Mouse (Mus musculus): ENCODE data around the gene Mtr.
A peak's percentile ranks its signal among the peaks of the same experiment; 100 is the strongest.

Gene Mtr

DNA sequence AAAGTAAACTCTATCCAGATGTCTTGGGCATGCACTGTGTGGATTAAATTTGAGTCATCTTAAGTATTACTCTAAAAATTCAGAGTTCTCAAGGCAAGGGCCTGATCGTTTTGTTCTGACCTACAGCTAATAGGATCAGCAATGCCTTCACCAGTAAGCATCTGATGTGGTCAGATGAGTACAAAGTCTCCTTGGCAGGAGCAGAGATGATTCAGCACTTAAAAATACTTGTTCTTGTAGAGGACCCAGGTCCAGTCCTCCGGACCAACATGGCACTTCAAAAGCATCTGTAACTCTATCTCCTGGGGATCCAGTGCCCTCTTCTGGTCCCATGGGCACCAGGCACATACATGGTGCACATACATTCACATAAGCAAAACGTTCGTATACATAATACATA is 25.8 kb downstream of the Mtr start:
- DNase-seq: peak; percentile 79

GRCm38 (mm10) chr13:12228248-12228647 is 29.7 kb downstream of the Mtr start:
- DNase-seq: peak; percentile 67

DNA sequence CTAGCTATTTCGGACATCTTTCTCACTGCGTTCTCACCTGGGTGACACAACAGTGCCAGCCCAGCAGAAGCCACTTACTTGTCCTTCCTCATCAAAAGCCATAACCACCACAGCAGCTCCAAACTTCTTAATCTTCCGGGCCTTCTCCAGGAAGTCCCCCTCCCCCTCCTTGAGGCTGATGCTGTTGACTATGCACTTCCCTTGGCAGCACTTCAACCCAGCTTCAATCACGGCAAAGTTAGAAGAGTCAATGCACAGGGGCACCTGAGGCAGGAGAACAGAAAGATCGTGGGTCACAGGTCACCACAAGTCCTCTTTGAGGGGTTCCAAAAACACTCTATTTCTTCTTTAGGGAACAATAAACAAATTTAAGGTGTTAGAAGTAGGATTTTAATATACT is 30.3 kb downstream of the Mtr start:
- DNase-seq: peak; percentile 34

DNA sequence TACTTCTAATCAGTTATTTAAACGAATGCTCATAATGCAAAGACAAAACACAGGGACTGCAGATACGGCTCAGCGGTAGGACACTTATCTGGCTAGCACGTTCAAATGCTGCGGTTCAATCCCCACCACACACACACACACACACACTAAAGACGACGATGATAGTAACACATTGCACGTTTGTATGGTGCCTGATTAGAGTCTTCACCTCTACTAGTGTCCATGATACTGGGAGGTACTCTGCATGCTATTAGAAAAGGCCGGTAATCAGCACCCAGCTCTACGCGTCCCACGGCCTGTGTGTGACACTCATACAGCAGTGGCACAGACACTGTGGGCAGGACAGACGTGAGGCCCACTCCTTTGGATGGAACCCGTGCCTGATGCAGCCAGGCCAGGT is 39.3 kb downstream of the Mtr start:
- no peak for DNase-seq

DNA sequence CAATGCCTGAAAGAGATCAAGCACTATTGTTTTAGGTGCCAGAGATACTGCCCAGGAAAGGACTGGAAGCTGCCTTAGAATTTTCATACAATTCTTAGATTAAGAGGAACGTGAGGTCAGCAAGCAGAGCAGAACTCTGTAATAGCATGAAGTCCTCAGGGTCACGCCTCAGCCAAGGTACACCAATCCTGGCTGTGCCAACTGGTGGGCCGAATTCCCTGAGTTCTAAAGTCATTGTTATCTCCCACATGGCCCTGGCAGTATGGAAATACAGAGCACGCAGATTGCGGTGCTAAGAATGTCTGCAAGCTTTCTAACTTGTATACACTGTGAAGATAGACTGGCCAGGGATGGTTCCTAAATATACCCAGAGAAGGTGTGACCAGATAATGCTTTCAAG is 43.0 kb downstream of the Mtr start:
- DNase-seq: no peak

GRCm38 (mm10) chr13:12211058-12211457 is 46.9 kb downstream of the Mtr start:
- no peak for DNase-seq

GRCm38 (mm10) chr13:12210023-12210762 is 47.7 kb downstream of the Mtr start:
- DNase-seq: peak; percentile 64

- peak; percentile 17 for DNase-seq
Observed at GRCm38 (mm10) chr13:12200372-12200771, 57.5 kb downstream of the Mtr start.

DNA sequence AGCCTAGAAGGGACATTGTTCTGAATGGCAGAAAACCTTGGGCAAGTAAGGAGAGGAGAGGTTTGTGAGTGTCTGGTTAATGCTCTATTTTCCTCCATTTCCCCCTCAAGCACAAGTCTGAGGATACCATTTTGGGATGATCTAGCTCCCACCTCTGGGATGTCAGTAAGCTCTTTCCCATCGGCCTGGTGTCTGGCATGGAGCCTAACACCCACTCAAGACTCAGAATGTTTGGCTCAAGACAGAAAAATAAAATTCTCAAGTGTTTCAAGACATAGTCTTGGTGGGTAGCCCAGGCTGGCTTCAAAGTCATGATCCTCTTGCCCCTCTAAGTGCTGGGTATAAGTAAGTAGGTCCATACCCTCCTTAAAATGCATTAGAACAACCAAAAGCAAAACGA is 59.4 kb downstream of the Mtr start:
- no peak for DNase-seq

DNA sequence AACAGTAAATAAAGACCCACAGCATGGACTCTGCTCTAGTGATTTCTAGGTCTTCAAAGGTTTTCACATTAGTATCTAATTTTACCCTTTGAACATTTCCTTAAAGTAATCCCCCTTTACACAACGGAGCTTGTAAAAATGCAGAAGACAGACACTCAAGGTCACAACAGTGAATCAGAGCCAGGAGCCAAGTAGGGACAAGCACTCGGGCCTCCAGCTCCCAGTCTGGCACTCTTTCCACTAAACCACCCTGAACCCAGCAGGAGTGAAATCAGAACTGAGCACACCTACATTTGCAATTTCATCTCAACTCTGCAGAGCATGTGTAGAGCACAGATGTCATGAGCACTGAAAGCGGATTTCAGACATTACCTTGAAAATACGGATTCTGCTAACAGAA is 61.1 kb downstream of the Mtr start:
- DNase-seq: no peak

DNA sequence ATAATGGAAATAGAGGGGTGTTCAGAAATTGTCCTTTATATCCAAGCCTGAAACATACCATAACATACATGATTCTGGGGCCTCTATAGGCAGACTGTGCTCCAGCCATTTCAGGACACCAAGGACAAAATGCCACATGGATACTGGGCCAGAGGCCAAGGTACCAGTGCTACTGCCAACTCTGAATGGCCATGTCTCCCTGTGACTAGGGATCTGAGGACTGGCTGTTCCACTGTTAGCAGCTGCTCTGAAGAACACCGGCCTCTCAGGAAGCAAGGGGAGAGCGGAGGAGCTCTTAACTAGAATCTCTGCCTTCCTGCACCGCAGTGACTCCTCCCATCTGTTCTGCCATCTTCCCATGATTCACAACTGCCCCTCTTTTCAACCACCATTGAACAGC is 61.9 kb downstream of the Mtr start:
- peak; percentile 12 for DNase-seq

DNA sequence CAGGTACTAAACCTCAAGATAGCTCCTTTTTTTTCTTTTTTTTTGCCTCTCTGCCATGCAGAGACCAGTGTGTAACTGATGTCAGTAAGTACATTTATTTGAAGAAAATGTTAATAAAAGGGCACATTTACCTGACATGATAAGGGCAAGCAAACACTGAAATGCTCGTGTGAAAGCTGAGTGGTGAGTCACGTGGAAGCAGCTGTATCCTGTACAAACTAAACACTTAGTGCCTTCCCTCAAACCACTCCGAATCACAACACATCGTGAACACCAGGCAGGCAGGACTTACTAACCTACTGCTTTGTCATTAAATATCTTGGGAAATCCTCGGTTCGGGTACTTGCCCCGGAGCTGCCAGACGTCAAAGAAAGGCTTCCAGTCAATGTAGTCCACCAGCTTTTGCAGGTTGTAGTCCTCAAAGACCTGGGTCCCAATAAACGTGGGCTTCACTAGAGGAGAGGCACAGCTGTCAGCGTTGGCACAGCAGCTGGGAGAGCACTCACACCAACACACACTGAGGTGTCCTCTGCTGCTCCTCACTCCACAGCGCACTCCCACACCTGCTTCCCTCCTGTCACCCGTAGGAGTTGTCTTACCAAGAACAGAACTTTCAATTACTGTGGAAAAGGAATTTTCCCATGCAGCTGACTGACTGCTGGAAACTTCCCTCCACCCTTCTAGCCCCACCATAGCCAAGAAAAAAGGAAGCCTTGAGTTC is 62.8 kb downstream of the Mtr start:
- DNase-seq: no peak

- DNase-seq: no peak
Observed at GRCm38 (mm10) chr13:12189219-12189618, 68.7 kb downstream of the Mtr start.

DNA sequence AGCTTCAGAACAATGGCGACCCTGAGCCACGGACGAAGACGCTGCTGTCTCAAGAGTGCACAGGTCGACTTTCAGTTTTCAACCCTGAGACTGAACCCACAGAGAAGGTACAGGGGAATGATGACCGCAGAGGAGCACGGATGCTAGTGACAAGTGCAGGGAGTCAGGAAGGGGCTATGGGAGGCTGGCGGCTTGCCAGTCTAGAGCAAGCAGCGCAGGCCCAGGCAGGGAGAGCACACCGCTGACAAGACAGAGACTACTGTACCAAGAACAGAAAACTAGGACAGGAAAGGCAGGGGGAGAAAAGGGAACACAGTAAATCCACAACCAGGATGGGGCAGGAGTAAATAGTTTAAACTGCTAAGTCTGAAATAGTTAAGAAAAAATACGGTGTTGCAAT is 69.1 kb downstream of the Mtr start:
- no peak for DNase-seq

DNA sequence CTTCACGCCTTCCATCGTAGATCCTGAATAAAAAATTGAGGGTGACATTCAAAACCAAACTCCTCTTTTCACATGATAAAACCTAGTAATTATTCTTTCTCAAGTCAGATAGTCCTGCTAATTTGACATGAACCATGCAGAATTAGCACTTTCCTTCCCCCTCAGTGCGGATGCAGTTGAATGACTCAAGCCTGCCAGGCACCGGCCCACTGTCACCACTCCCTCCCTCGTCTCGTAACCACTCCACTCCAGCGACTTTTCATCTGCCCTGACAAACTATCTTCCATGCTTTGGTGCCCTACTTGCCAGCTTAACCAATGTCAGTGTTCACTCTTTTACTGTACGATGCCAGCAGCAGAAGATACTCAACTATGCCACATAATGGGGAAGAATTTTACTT is 78.4 kb downstream of the Mtr start:
- no peak for DNase-seq

DNA sequence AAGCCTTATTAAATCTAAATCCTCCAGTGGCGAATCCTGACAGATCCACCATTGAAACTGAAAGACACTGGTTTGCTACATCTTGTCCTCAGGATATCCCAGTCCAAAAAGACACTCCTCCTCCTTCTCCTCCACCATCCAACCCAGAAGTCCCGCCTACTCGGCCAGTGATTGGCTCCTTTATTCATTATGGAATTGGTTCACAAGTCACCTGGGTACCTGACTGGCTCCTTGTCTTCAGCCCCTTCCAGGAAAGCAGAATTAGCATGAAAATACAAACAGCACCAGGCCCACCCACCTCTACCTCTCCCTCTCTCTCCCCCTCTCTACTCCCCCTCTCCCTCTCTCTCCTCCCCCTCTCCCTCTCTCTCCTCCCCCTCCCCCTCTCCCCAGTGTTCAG is 81.2 kb downstream of the Mtr start:
- DNase-seq: no peak

- DNase-seq: peak; percentile 55
Observed at GRCm38 (mm10) chr13:12175988-12176736, 81.8 kb downstream of the Mtr start.

GRCm38 (mm10) chr13:12167276-12167675 is 90.6 kb downstream of the Mtr start:
- no peak for DNase-seq

- DNase-seq: peak; percentile 70
Observed at GRCm38 (mm10) chr13:12166386-12166785, 91.5 kb downstream of the Mtr start.

DNA sequence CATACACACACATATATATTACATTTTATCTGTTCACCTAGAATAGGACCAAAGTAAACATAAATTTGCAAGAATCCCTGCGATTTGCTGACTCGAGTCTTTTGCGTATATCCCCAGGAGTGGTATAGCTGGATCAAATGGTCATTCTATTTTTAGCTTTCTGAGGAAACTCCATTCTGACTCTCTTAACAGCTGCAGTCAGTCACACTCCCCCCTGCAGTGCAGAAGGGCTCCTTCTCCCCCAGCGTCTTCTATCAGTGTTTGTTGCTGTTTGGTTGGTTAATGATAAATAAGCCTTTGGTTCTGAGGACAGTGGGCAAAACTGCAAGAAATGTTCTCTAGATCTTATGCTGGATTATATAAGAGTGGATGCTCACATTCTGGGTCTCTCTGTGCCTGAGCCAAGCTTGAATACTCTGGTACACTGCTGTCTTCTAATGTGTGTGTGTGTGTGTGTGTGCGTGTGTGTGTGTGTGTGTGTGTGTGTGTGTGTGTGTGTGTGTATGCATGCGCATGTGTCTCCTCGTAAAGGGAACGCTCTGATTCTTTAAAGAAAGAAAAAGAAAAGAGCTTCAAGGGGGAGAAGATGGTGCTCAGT is 92.4 kb downstream of the Mtr start:
- peak; percentile 57 for DNase-seq

DNA sequence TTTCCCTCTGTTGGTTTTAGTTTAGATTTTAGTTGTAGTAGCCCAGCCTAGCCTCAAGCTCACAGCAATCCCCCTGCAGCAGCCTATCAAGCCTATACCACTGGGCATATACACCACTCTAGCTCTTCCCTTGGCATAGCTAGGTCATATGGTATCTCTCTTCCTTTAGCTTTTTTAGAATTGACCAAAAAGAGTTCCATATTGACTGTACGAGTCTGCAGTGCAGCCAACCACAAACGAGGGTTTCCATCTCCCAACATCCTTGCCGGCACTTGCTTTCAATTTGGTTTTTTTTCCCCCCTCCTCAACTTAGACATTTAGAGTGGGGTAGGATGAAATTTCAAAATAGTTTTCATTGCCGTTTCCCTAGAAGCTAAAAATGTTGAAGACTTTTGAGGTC is 95.5 kb downstream of the Mtr start:
- no peak for DNase-seq

DNA sequence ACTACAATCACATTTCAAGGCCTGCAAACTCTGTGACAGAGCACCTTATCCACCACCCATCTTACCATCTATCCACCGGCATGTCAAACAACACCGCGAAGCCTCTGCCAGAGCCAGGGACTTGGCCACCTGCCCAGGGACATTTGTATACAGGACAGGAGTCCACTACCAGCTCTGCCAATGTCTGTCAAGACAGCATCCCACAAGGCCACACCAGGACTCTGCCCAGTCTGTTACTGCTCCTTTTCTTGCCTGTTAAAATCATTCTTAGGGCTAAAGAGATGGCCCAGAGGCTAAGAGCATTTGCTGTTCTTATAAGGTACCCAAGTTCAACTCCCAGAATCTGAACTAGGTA is 97.8 kb downstream of the Mtr start:
- peak; percentile 86 for DNase-seq

DNA sequence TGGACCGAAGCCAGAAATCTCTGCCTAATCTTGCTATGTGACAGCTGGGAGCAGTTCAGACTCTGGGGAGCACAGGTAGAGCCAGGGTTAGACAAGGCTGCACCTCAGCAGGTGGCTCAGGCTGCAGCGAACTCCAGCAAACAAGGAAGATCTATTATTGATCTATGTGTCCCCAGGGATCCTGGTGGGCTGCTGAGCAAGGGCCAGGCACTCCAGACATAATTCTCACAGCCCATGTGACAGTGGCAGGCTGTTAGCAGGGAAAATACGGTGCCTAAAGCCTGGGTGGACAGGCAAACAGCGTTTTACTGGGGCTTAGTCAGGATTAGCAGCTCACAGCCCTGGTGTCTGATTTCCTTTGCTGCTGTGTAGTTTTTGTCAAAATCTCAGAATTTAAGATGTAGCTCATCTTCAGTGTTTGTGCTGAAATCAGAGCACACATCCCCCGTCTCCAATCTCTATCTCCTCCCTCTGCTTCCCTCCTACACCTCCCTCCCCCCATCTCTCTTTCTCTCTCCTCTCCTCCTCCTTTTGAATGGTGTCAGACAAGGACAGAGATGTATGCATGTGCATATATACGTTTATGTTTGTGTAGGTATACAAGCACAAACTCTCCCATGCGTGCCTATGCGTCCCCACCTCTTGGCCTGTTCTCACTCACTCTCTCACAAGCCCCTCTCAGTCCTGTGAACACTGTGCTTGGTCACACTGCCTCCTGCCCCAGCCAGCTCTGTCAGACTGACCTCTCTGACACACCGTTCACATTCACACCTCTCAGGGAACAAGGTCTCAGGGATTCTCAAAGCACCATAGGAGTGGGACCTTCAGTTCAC is 98.4 kb downstream of the Mtr start:
- no peak for DNase-seq
